Mouse (Mus musculus) stomach, postnatal 0 days (tissue): ENCODE data around the gene Lsm2.
"Not testable (repeated sequence)": the region's sequence is repeated elsewhere in the genome, so short reads cannot be mapped to it uniquely, and the experiment has no call there.

Experiments
- CTCF ChIP-seq: IDR thresholded peaks from 2 replicates; pipeline ENCODE4 v1.5.1; 2016; ENCODE audit warnings: antibody characterized with exemption, low read depth, mild to moderate bottlenecking, moderate library complexity
- EP300 ChIP-seq: optimal IDR thresholded peaks from 2 replicates; pipeline ENCODE3; 2016; ENCODE audit warnings: antibody characterized with exemption

DNA sequence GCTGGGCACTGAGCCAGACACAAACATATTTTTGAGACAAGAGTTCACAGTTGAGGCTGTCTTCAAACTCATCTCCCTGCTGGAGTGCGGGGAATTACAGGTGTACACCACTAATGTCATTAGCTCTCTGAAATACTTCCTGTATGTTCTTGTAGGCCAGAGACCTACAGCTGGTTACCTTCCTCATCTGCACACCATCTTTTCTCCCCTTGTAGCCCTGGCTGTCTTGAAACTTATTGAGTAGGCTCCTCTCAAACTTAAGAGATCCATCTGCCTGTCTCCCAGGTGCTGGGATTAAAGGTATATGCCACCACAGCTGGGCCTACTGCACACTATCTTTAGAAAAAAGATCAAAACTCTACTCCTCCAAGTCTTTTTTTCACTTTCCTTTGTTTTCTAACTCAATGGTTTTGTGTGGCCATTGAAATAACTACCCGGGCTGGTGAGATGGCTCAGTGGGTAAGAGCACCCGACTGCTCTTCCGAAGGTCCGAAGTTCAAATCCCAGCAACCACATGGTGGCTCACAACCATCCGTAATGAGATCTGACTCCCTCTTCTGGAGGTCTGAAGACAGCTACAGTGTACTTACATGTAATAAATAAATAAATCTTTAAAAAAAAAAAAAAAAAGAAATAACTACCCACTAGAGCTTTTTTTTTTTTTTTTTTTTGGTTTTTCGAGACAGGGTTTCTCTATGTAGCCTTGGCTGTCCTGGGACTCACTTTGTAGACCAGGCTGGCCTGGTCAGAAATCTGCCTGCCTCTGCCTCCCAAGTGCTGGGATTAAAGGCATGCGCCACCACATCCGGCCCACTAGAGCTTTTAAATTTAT lies 32.7 kb upstream of the Lsm2 start:
- not testable (repeated sequence) for TF ChIP-seq CTCF, EP300
